Mouse (Mus musculus) bone marrow macrophage, adult 2 months (primary cell): ENCODE data around the gene Uqcr11.

Source experiments
- CTCF ChIP-seq: IDR thresholded peaks from 2 replicates; pipeline ENCODE4 v1.5.1; 2012; ENCODE audit warnings: low read depth, mild to moderate bottlenecking, low read length, moderate library complexity
- POLR2A ChIP-seq: IDR thresholded peaks from 2 replicates; pipeline ENCODE4 v1.6.1; 2012; ENCODE audit warnings: mild to moderate bottlenecking, low read depth, low read length, borderline replicate concordance

GRCm38 (mm10) chr10:80400704-80401161, 5.9 kb downstream of the Uqcr11 start:
- TF ChIP-seq POLR2A: no peak
- TF ChIP-seq CTCF: no peak
